Mouse (Mus musculus) c-Kit-positive CD71-positive TER-119-positive erythroid progenitor cells, embryonic 14.5 days (primary cell): Measurements from ENCODE around the gene Pf4.

Experiments used
- DNase-seq: peaks from one replicate; pipeline ENCODE4 v3.0.0-alpha.2; 2013; ENCODE audit warnings: low spot score

Pf4 gene

DNA sequence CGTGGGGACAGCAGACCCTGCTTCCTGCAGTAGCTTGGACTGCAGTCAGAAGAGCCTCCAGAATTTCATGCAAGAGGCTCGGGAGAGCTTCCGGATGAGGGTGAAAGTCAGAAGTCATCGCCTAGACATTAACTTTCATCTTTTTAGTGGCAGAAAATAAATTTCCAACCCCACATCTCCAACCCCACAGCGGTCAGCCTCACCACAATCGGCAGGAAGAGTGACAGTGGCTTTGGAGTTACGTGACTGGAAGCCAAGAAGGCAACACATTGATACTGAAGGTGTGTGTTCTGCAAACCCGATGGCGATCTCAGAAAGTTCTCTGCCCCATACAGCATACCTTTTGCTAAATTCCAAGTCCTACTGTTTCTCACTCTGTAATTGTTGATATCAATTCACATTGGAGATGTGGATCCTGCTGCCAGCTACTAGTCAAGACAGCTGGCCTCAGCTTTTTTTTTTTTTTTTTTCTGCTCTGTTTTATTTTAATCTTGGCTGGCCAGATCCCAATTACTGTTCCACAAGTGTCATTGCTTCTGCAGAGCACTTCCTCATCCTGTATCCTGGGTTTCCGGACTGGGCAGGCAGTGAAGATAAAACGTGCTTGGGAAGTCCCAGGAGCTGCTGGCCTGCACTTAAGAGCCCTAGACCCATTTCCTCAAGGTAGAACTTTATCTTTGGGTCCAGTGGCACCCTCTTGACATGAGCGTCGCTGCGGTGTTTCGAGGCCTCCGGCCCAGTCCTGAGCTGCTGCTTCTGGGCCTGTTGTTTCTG is at the start of gene Pf4:
Pf4 (plus strand) TSS at position 556 of the 774 bp plus-strand sequence.
- DNase-seq = no peak

DNA sequence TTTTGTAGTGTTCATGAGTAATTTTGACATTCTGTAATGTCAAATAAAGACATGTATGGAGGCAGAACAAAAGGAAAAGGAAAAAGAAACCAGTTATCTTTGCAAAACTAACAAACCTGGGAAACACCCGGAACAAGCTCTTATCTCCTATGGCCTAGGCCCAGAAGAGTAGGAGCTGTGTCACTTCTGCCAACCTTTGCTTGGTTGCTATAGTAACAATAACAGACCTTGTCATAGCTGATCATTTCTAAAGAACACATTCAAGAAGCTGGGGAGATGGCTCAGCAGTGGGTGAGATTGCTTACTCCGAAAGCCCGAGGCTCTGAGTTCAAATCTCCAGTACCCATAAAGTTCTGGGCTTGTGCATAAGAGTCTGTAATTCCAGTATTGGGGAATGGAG is 49.6 kb upstream of the Pf4 start:
- DNase-seq = no peak

DNA sequence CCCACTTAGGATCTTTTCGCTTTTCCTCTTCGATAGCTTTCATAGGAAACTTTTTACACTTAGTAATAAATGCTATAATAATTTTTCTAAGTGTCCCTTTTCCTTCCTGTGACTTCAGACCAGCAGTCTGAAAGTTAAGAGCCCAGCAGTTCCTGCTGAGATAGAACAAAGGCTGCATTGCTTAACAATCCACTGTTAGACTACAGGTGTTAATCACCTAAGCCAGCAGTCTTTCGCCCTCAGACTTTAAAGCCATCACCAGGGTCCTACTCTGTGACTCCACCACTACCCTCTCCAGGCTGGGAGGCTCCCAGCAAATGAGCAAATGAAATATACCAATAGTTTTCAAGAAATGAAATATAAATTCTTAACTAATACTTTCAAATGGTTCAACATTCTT is 44.0 kb upstream of the Pf4 start:
- no peak for DNase-seq

DNA sequence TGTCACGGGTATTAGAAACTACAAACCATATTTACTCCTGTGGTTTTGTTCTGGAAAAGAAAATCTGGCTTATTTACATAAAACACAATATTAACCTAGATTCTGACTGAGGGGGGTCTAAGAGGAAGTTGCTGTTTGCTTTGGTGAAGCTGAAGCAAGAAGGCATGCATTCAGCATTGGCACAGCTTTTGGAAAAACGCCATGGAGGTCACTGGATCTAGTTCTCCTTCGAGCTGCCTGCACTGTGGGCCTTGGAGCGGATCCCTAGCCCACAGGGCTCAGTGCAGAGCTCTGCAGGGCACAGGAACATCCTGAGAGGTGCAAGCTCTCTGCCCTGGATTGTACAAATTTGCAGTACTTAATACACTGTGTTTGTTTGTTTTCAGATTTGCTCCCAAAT is 40.8 kb upstream of the Pf4 start:
- no peak for DNase-seq

DNA sequence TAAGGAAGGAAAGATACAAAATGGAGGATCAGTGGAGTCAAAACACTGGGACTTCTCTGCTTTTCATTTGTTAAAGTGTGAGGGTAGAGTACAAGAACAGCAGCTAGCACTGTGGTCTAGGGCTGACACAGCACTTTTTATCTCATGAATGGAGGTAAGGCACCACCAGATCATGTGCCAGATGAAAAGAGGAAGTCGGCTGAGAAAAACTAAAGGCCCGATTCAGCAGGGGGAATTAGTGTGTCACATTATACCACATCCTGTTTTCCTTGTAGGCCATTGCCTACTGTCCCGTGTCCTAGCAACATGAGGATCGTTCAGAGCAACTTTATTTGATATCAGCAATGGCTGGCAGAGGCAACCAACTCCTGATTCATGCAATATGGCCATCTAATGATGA is 30.2 kb upstream of the Pf4 start:
- peak; percentile 9 for DNase-seq

DNA sequence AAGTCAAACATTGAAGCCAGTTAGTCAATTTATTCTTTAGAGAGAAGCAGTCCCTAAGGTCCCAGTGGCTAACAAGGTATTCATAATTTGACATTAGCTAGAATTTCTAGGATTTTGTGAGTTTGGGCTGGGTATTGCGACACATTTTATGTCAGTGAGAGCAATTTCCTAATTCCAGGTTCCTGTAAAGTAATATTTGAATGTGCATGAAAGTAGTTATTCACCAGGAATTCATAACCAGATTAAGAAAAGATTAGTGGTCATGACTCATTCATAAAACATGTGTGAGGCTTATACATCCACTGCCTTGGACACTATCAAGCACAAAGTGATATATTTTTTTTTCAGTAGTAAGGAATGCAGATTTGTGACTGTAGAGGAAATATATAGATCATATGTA is 18.3 kb upstream of the Pf4 start:
- DNase-seq = no peak

DNA sequence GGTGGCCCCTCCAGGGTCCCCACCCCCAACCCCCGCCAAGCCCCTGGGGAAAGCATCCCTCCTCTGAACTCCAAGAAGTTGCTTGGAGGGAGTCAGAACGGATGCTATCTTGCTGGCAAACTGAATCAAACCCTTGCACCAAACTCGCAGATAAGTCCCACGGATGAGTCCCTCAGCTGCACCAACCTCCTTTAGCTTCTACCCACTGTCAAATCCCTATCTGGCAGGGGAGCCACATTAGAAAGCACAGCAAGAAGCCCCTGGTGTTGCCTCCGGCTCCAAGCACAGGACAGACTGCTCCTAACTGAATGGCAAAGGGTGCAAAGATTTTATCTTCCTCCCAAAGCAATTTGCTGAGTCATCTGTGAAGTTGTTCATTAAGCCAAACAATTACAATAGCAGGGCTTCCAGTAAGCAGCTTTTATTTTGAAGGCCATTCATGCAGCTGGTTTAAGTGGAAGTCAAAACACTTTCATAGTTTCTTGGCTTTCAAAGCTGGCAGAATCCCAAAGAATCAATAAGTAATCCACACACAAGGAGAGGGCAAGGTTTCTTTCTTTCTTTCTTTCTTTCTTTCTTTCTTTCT is 14.1 kb upstream of the Pf4 start:
- no peak for DNase-seq

DNA sequence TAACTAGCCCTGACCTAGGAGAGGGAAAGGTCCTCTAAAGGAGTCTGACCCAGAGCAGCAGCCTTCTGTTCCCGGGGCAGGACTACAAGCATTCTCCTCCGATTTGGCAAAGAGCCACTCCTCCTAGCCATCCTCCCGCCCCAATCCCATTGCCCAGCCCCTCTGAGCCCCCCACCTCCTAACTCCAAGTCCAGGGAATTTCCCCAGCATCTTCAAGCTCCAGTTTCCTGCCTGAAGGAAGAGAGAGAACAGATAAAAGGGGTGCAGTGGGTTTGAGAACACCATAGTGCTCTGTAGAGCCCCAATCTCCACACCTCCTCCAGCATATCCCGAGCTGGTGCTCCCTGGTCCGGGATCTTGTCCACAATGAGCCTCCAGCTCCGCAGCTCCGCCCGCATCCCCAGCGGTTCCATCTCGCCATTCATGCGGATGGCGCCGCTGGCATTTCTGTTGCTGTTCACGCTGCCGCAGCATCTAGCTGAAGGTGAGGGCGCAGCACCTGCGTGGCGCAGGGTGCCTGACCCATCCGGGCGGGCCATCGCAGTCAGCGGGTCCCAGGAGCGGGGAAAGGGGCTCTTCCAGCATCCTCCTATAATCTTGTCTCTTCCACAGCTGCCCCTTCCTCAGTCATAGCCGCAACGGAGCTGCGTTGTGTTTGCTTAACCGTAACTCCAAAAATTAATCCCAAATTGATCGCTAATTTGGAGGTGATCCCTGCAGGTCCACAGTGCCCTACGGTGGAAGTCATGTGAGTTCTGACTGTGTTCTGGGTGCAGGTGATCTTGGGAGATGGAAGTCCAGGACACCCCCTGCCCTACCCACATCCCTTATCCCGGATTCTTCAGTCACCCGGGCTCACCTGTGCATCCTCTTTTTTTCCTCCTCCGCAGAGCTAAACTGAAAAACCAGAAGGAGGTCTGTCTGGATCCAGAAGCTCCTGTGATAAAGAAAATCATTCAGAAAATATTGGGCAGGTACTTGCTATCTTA is 12.9 kb upstream of the Pf4 start, which contains the start of gene Cxcl5:
Cxcl5 (plus strand) TSS at position 284 of the 989 bp plus-strand sequence.
- no peak for DNase-seq

DNA sequence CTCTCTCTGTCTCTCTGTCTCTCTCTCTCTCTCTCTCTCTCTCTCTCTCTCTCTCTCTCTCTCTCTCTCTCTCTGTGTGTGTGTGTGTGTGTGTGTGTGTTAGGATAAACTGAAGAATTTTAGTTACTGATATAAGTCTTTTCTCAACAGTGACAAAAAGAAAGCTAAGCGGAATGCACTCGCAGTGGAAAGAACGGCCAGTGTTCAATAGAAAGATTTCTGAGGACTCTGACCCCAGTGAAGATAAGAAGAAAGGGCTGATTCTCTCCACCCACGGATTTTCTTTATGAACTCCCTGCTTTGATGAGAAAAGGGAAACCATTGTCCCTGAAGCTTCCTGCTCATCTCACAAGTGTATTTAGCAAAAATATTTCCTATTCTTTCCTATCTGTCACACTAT is 11.9 kb upstream of the Pf4 start:
- DNase-seq = no peak

DNA sequence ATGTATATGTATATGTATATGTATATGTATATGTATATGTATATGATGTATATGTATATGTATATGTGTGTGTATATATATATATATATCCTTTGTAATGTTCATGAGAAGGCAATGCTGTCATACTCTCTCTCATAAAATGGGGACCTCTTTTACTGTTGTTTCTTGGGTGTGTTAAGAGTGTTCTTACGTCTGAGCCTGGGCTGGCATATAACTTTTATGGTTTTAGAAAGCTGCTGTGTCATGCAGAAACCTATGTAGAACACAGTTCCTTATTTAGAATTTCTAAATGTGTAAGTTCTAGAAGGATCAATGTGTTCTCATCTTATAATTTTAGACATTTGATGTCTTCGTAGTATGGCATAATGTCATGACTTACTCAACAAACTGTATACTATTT is 11.4 kb upstream of the Pf4 start:
- no peak for DNase-seq

DNA sequence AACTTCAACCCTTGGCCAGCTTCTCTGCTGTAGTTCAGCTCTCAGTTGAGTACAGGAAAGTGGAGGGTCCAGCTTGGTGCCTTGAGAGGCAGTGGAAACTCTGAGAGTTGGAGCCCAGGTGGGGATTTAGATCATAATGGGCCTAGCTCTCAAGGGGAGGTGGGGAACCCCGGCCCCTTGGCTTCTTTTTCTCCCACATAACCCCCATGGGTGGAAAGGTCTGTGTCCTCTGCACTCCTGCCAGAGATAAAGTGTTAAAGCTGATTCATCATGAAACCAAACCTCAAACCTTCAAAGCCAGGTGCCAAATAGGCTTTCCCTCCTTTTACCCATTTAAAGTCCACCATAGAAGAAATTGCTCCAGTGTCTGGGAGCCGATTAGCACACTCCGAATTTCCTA is 10.4 kb upstream of the Pf4 start:
- DNase-seq = no peak

DNA sequence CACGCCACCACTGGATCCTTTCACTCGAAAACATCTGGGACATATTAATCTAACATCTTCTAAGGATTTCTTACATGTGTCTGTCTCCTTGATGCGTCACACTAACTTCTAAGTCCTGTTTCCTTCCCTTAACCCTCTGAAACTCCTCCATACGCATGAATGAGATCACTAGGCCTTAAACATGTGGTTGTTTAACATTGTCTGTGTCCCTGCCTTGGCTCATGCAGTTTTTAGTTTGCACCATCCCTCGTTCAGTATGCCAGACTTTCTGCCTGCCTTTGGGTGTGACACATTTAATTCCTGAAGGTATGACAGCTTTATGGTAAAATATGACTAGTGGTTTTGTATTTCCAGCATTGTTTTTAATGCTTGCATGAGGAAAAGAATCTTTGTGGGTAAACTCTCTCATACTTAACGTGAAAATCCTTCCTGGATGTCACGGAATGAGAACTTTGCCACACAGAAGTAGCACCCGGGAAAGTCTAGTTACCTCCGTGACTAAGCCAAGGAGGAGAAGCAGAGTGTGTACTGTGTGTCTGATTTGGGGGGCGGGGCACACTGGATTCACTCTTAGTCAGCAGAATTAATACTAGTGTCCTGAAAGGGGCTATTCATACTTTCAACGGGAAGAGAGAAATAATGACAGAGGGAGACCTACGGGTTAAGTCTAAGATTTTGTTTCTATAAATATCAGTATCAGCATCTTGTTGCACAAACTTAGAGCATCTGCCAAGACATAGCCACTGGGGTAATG is 8.1 kb upstream of the Pf4 start:
- no peak for DNase-seq

DNA sequence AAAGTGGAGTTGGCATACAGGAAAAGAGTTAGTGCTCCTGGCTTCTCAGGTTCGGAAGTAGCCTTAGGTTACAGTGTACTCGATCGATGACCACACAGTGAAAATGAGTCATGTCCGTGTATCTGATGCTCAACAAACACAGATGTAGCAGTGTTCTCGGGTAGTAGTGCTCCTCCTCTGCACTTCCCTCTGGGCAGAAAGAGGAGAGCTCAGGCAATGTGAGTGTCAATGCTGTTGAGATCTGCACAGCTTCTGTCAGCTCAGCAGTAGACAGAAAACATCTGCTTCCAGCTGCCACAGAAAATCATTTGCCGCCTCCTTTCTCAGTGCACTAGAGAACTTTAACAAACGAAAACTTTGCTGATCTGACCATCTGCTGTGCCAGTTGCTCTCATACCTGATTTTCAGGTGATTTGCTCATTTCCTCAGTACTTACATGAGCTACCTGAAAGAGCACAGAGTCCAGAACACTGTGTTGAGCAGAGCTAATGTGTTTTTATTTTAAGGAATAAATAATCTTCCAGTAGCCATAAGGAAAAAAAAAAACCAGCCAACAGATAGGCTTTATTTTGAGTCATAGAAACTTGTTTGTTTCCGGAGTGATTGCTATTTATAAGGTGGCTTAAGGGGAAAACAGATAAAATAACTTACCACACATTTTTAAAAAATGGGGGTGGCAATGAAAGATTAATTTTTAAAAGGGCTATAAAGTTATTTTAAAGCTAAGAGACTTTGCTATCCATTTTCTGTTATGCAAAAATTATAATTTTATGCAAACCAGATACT is 6.2 kb upstream of the Pf4 start:
- DNase-seq = no peak

DNA sequence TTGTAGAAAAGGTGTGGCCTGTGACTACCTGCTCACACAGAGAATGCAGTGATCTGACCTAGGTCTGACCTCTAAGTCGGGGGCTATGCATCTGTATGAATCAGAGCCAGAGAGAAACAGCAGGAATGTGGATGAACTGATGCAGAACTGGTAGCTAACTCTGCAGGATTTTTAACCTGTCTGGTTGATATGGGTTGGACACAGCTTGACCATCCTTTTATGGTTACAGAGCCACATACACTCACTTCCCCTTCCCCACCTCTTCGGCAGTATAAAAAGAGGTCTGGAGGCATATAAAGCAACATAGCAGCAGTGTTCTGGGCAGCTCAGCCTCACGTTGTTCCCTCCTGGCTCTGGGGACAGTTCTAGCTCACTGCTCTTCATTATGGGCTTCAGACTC is 4.0 kb upstream of the Pf4 start, which contains the start of gene Ppbp:
Ppbp (plus strand) TSS at position 301 of the 400 bp plus-strand sequence.
- no peak for DNase-seq

DNA sequence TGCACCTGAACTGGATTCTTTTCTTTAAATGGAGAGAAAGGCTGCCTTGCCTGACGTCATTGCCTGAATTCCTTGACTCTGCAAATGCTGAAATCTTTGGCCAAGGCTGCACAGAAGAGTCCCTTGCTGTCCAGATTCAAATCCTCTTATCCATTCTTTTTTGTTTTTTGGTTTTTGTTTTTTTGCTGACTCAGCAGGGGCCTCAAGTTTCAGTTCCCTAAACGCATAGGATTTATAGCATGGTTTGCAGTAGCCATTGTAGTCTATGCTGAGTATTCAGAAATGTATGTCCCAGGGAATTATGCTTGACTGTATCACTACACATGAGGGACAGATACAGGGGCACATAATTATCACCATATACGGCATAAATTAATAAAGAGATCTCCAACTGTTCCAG is 866 bp upstream of the Pf4 start:
- no peak for DNase-seq

DNA sequence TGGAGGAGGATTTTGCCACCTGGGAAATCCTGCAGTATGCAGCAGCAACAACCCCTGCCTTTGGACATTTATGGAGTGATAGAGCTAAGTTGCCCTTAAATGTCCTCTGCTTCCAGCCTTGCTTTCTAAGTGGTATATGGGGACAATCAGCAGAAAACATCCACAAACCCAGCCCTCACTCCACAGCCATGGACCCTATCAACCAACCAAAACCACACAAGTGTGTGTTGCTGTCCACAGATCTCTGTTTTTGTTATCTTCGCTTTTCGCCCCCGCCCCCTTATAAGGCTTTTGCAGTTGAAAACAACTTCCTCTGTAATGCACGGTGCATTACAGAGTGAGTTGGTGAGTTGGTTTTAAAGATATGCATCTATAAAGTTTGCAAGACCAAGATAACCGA is 3.3 kb downstream of the Pf4 start:
- no peak for DNase-seq

DNA sequence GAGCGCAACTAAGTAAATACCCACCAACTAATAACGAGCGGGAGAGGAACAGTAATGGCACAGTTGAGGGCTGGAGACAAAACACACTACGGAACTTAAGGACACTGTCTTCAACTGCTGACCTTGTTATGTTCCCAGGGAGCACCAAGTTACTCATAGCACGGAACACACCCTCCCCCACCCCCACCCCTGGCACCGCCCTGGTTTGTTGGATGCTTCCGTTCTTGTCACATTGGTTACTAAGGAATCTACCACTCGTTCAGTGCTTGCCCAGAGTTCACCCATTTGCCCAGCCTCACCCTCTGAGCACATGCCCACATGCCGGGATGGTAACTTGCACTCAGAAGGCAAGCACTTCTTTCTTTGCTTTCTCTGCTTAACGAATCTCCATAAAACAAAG is 5.4 kb downstream of the Pf4 start:
- no peak for DNase-seq

DNA sequence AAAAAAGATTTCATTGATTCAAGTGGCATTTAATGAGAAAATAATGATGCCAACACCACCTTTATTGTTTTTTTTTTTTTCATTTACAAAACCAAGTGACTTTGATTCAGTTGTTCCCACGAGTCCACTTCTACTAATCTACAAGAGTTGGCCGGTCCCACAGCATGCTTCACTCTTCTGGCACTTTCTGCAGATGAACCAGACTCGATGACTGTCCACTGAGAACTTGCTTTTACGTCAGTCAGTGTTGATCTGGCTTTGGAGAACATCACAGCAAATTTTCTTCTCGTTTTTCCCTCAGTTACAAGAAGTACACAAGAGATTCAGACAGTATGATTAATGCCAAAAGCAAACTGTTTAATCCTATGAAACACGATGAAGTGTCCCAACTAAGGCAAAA is 6.6 kb downstream of the Pf4 start:
- no peak for DNase-seq

DNA sequence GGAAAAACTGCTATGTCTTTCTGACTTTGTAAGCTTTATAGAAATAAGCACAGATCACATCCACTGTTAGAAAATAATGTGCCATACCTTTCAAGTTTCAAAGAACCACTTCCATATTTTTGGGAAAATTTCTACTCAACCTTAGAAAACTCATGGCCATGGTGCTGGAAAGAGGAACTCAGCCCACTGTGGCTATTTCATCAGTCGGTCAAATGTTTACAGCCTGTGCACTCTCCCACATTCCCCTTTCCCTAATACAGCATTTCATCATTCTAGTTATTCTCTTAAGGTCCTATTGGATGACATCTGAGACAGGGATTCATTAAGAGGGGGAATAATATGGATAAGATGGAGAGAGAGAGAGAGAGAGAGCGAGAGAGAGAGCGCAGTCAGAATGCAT is 11.5 kb downstream of the Pf4 start:
- no peak for DNase-seq

DNA sequence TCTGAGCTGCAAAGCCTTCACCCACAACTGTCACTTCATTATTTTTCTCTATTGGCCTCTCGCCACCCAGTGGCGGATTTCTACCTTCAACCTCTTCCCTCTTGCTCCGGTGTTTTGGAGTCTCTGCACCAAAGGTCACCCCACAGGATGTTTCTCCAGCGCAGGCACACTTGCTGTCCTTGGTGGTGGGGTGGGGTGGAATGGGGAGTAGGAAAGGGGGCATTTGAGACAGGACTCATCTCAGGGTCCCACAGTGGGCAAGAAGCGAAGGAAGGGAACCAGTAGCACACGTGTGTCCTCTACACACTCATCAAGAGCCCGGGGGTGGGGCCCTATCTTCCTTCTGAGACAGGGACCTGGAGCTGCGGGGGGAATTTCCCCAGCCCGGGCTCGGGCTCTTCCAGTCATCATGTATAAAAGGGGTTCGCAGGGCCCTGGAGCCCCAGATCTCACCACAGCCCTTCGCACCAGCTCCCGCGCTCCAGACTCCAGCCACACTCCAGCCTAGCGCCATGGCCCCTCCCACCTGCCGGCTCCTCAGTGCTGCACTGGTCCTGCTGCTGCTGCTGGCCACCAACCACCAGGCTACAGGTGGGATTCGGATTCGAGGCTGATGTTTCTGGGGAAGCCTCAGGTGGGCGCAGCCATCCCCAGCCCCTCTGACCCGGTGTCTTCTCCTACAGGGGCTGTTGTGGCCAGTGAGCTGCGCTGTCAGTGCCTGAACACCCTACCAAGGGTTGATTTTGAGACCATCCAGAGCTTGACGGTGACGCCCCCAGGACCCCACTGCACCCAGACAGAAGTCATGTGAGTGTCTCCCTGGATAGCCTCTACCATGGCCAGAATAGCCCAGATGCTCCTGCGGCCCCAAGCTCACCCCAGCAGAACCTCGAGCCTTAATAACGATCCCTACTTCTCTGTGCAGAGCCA is 13.7 kb downstream of the Pf4 start, which contains the start of gene Cxcl3:
Cxcl3 (plus strand) TSS at position 445 of the 930 bp plus-strand sequence.
- no peak for DNase-seq
